Mouse (Mus musculus): ENCODE measurements at regions not wholly inside any gene's neighbourhood (a gene's known extent, or its start where the extent isn't known, plus 50 kb on each side); places are given as distances from the start of the nearest gene placed in this dataset.

DNA sequence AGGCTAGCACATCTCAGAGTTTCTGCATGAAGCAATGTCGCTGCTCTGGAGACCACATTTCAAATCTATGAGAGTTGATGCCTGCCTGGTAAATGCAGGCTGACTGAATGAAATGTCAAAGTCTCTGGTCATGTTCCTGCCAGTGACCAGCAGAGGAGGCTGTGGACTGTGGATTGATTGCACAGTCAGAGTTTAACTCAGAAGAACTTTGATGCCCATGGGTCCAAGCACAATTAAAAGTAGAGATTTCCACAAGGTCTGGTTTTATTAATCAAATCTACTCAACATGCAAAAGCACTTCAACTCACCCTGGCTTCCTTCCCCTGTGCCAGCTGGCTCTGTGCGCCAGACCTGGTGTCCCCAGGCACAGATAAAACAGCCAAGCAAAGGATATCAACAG lies 81.3 kb downstream of the Hsd17b3 start:
- peak in 1 of 2 experiments; percentile 16 for DNase-seq

DNA sequence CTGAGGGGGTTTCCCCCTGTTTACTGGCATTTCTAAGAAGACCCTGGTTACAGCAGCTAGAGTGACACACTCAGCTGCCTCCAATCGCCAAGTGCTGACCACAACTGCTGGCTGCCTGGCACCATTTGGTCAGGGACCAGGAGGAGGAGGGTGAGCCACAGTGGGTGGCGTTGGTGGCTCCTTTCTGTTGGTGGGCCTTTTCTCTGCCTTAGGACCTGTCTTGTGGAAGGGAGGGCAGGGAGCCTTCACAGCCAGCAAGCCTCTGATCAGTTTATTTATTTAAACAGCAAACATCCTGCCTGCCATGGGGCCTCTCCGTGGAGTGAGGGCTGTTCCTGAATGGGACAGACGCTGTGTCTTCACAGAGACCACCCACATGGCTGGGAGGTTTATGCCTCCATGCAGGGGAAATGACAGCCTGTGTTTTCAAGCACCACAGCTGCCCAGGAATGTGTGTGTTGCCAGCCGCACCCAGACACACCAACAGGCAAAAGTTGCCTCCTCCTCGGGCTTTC lies 86.0 kb downstream of the Hsd17b3 start:
- no peak for DNase-seq

DNA sequence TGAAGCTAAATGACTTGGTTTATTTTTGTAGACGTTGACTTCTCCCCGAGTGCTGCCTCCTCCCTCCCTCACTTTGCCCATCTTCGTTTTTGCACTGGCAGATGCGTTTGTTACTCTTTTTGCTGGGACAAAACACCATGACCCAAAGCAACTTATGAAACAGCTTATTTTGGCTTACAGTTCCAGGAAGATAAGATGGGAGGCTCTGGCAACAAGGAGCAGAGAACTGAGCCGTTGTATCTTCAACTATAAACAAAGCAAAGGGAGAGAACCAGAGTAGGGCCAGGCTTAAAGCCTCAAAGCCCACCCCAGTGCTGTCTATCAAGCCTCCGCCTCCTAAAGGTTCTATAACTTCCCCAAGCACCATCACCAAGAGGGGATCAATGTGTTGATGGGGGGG lies 88.7 kb downstream of the Hsd17b3 start:
- no peak for DNase-seq

DNA sequence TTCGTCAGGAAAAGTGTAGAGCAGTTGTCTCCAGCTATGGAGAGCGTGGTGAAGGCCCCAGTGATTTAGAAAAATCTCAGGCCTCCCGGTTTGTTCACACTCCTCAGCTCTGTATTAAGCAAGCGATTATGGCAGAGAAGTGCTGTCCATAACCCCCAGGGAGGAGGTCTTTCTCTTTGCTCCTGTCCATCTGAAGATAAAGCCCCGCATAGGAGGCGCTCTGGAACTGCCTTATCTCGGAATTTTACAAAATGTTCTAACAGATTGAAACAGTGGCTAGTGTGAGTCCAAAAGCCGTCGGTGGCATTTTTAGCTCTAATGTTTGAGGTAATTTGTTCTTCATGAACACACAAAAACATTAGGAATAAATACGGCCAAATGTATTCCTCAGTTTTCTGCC lies 90.4 kb downstream of the Hsd17b3 start:
- no peak for DNase-seq

DNA sequence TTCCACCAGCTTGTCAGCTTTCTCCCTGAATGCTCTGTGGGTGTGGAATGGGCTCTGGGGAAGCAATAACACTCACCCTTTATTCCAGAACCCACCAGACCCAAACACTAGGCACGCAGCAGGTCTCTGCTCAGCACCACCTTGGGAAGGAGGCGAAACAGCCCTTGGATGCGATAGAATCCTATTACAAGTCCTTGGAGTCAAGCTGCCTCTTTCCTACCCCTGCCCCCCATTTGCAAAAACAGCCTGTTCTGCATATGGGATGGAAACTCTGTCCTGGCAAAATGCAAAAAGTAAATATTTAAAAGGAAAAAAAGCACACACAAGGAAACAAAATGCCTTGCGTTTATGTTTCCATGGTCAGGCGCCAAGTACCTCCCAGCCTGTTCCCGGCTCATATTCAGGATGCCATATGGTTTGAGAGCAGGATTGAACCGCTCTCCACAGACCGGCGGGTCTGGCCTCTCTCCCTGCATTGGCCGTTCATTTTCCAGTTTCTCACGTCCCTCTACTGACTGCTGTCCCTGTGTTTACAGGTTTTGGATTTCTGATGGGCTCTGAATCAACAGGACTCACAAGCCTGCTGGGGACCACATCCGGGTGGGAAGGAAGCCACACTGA lies 95.1 kb downstream of the Hsd17b3 start:
- DNase-seq, result no peak

DNA sequence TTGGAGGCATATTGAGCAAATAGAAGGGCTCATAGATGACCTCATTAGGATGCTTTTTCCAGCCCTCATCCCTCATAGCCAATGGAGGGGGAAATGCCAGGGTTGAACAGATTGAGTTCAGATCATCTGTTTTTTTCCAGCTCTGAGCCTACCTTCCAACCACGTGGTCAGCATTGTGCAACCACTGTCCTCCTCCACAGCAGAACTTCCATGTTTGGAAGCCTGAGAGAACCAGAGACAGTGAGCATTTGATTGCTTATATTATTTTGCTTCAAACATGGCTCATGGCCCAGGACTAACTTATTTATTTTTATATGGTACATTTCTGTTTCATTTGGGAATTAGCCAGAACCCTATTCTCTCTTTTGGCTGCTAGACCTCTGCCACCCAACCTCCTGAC lies 96.0 kb downstream of the Hsd17b3 start:
- DNase-seq, result no peak

DNA sequence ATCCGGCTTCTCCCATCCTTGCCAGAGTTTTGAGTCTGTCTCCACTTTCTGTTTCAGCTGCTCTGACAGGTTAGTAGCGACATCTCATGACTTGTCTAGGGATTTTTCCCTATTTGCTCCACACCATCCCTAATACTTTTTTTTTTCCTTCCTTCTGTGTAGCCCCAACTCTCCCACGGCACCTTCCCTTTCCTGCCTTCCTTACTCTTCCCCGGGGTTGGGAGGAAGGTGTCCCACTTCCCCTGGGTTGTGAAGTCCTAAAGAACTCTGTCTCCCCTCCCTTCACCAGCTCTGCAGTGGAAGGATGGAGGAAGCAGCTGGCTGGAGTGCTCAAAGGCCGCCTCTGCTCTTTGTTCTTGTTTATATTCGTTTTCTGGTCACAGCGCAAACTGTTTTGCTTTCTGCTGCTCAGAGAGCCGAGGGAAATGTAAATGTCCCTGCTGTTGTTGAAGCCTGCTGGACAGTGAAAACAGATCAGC lies 98.5 kb downstream of the Hsd17b3 start:
- peak in 1 of 2 experiments; percentile 8 for DNase-seq

DNA sequence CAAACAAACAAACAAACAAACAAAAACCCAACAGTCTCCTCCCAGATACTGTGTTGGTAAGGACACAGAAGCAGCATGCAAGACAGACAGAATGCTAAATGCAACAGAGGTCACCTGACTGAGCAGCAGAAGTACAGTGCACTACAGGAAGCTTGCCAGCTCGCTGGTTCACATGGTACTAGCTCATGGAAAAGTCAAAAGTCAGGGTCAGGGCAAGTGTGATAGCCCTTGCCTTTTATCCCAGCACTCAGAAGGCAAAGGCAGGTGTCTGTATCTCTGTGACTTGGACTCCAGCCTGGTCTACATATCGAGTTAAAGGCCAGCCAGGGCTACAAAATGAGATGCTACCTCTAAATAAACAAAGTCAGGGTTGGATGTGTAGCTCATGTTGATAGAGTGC lies 99.3 kb downstream of the Hsd17b3 start:
- no peak for DNase-seq

DNA sequence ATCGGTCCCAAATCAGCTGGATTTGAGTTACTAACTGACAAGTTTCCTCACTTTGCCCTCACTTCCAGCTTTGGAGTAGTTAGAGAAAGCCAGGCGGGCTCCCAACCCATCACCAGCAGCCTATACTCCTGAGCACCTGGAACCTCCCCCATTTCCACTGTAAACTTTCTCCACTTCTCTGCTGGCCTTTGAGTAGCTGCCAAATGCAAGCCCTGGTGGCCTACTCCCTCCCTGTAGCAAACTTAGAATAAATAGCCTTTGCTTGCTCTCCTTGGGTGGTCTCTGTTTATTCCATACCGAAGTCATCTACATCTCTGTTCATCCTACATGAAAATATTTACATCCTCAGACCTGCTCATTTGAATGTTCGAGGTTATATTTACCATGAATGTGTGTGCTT lies 100.8 kb downstream of the Hsd17b3 start:
- no peak for DNase-seq

DNA sequence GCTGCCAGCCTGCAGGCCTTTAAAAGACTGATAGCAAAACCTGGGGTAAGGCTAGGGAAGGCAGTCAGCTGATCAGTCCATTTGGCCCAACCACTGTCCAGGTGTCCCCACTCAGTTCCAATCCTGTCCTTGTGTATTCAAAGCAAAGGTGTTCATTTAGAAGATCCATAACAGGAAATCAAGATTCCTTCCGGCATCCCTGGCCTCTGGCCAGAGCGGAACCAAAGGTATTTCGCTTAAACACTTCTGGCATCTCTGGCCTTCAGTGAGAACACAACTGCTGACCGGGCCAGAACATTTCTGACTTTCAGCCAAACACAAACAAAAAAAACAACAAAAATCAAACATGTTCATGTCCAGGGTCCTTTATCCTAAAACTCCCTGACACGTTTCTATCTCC lies 102.3 kb downstream of the Hsd17b3 start:
- DNase-seq, result peak; percentile 4

DNA sequence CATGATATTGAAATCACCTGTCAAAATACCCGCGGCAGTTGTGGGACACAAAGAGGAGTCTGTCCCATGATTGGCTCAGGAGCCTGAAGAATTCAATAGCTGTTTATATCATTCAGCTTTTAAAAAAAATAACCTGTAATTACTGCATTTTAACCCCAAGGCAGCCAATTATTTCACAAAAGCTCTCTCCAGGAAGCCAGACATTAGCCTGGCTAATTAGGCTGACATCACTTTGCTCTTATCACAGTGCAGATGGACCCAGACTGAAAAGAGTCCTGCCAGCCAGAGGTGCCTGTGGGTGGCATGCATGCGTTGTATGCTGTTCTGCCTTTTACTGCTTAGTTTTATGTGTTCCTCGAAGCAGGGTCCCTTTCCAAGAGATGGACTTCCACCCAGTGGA lies 103.4 kb downstream of the Hsd17b3 start:
- no peak for DNase-seq

DNA sequence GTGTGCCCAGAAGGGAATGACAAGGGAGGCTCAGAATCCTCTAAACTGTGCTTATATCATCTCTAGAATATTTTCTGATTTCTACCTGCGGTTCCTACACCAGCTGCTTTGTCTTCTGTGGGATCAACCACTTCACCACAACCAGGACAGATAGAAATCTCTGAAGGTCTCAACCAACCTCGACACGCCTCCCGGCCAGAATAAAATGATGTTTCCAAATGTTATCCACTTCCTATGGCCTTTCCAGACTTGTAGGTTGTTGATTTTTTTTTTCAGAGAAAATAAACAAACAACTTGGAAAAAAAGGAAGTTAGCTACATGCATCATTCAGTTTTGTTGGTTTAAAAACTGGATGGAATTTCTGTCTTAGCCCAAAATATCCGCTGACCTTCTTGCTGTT lies 103.9 kb downstream of the Hsd17b3 start:
- DNase-seq, result no peak

DNA sequence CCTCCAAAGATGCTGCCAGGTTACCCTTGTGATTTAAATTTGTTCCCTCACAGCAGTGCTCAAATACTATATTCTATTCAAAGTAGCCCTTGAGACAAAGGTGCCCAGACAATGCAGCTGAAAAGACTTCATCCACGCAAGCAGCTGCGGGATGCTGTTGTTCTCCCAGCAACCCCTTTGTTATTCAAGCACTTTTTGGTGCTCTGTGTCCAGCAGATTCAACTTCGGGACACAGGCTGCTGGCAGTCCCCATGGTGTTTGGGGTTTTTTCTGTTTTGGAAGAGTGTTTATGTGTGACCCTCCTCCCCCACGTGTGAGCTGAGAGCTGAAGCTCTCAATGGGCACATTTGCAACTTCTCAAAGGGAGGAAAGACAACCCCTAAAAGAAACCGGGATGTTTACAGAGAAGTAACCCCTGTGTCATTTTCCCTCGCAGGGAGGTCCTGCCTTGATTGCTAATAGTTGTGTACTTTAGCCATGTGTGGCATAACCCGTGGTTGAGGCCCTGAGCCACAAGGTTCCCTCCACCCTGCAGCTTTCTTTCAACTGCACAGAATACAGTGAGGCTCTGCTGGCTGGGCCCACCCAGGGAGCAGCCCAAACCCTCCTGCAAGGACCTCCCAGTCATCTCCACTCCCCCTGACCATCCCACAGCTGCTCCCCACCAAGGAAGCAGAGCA lies 108.9 kb downstream of the Hsd17b3 start:
- DNase-seq, result no peak

DNA sequence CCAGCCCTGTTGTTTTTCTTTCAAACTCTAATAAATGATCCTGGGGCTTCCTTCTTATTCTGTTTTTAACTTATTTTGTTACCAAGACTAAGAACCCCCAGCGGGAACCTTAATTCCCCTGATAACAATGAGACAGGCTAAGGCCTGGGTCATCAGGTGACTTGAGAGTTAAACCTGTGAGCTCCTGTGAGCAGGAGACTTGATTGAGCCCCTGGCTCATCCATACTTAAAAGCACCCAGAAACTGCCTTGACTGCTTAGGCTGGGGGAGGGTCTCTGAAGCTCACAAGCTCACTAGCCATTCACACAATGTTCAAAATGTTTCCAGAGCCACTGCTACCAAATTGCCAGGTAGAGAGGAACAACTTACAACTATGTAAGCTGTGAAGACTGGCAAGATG lies 109.4 kb downstream of the Hsd17b3 start:
- no peak for DNase-seq

DNA sequence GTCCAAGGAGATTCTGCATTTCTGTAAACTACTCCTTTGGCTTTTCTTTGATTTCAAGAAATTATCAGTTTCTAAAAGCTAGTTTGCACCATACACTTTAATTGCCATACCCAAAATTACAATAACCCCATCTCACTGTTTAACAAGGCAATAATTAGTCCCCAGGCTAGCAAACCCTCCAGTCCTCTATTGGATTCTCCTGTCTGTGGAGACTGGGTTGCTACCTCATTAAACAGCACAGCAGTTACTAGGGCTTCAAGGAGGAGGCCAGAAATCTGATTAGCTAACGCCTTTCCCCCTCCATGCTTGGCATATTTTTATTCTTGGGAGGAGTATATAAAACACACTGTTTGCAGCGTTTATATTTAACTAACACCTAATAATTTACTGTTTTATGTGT lies 119.1 kb downstream of the Hsd17b3 start:
- DNase-seq, result no peak

DNA sequence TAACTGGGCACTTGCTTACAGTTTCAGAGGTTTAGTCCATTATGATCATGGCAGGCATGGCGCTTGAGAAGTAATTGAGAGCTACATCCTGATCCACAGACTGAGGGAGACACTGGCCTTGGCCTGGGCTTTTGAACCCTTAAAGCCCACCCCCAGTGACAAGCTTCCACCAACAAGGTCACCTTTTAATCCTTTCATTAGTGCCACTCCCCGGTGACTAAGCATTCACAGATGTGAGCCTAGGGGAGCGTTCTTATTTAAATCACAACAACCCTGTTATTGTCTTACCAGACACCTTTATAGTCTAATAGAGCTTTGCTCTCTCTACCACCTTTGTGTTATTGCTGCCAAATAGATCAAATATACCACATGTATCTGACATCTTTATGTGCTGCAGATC lies 120.4 kb downstream of the Hsd17b3 start:
- DNase-seq, result no peak

DNA sequence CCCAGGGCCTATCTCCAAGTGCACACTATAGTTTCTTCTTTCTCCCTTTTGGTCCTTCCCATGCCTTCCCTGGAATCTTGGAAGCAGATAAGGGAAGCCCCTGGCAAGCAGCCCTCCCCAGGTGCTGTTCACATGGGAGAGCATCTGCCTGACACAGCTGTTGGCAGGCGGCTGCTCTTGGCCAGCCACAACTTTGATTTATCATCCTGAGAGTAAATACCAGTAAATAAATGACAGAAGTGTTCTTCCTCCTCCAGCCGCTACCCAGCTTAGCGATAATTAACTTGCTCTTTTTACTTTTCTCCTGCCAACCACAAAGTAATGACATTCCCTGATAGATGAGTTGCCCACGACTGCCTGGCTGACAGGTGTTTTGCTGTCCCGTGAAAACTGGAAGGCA lies 131.9 kb downstream of the Hsd17b3 start:
- DNase-seq, result peak; percentile 79 to 81

DNA sequence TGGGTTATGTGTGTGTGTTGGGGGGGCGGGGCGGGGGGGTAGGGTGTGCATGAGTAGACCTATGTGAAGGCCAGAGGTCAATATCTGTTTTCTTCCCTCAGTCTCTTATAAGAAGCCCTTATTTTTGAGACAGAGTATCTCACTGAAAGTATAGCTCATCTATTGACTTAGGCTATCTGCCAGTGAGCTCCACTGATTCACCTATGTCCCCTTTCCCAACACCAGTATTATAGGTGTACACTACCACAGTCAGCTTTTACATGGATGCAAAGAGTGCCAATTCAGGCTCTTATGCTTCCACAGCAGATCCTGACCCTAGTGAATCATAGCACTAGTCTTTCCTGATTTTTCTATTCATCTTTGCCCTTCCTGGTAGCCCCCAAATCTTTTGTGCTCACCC lies 134.7 kb downstream of the Hsd17b3 start:
- DNase-seq, result no peak

DNA sequence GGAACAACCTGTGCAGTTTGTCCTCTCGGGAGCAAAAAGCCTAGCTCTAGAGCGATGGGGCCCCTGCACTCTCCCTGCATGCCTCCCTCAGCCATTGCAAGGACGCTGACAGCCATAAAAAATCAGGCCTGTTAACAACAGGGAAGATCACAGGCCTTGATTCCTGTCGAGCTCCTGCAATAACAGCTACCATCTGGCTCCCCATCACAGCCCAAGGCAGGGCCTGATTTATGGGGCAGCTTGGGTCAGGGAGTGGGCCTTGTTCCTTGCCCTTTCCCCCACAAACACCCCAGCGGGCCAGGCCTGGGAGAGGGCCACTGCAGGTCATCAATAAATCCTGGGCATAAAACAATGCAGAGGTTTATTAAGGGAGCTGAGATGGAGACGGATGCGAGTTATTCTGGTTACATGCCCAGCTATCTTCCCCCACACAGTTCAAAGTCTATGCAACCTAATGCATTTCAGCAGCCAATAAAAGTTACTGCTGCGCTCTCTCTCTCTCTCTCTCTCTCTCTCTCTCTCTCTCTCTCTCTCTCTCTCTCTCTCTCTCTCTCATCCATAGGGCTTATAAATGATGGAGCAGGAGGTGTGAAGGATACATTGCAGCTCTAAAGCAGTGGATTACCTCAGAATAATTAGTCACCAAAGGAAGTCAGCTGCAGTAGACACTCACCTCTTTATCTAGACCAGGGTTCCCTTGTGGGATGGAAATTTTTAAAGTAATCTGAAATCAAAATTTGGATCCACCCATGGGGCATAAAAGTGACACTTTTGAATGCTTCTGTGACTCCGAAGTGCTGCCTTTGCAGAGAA lies 136.9 kb downstream of the Hsd17b3 start:
- peak in 1 of 2 experiments; percentile 35 for DNase-seq

DNA sequence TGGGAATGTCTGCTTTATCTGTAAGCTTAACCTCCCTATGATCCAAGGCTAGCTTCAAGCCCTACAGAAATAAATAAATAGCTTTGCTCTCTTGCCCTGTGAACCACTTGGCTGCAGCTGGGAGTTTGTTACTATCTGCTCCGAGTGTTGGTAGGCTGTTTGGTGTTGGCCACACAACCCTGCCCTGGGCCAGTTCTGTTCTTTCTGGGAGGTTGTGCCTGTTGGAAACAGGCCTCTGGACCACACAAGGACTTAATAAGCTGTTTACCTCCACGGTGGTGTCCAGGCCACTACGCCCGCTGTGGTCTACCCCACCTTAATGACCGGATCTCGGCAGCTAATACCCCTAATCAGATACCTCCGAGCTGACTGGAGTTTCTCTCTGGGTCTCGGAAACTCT lies 136.1 kb downstream of the Ercc6l2 start:
- no peak for DNase-seq
